Mouse (Mus musculus) kidney, postnatal 0 days (tissue): ENCODE measurements around the gene Chst11. TPM values are rescaled to one million over a fixed set of nuclear protein-coding genes. Genes with fewer than 3 reads are reported as not detected.

Experiments
- ATAC-seq: fragments of 200-750 bp; cut with Nextera tagmentation; replicated peaks from 2 replicates; pipeline ENCODE4 v1.8.0; 2017; ENCODE audit warnings: low read depth, moderate number of reproducible peaks, moderate TSS enrichment, moderate library complexity; ENCODE audit not compliant: low FRiP score
- DNase-seq: peaks from one replicate; pipeline ENCODE4 v3.0.0-alpha.2; 2016; ENCODE audit warnings: low spot score
- H3K27ac ChIP-seq: fragments of 300-500 bp; sonication (generic); 2 replicates; pipeline ENCODE4 v1.5.1; 2014; ENCODE audit warnings: mild to moderate bottlenecking
- H3K27me3 ChIP-seq: fragments of 300-500 bp; sonication (generic); 2 replicates; pipeline ENCODE4 v1.6.1; 2014; ENCODE audit warnings: low read length, mixed read lengths; ENCODE audit not compliant: insufficient read depth
- H3K36me3 ChIP-seq: fragments of 300-500 bp; sonication (generic); 2 replicates; pipeline ENCODE4 v1.6.1; 2014; ENCODE audit warnings: low read length, mixed read lengths; ENCODE audit not compliant: insufficient read depth
- H3K4me1 ChIP-seq: fragments of 300-500 bp; sonication (generic); replicated peaks from 2 replicates; pipeline ENCODE4 v1.6.1; 2014; ENCODE audit warnings: antibody characterized with exemption, low read length, mixed read lengths; ENCODE audit not compliant: insufficient read depth
- H3K4me2 ChIP-seq: fragments of 300-500 bp; sonication (generic); 2 replicates; pipeline ENCODE4 v1.6.1; 2014; ENCODE audit warnings: mild to moderate bottlenecking, low read length, moderate library complexity, mixed read lengths
- H3K4me3 ChIP-seq: fragments of 300-500 bp; sonication (generic); replicated peaks from 2 replicates; pipeline ENCODE4 v1.5.1; 2014; ENCODE audit warnings: low read depth, low read length
- H3K9ac ChIP-seq: fragments of 300-500 bp; sonication (generic); 2 replicates; pipeline ENCODE4 v1.6.1; 2014; ENCODE audit warnings: low read depth, low read length
- H3K9me3 ChIP-seq: fragments of 300-500 bp; sonication (generic); replicated peaks from 2 replicates; pipeline ENCODE4 v1.6.1; 2016; ENCODE audit warnings: low read length, inconsistent platforms, mixed read lengths
- CTCF ChIP-seq: IDR thresholded peaks from 2 replicates; pipeline ENCODE4 v1.5.1; 2016; ENCODE audit warnings: antibody characterized with exemption, low read depth, mild to moderate bottlenecking, moderate library complexity
- WGBS: fragments of 180-500 bp; shearing (Covaris S2); extraction: QIAGEN DNeasy Blood & Tissue Kit; methylation state at CpG from one replicate; pipeline ENCODE4 v1.1.7; 2014; 5-methylcytosine and 5-hydroxymethylcytosine counted together
- polyA plus RNA-seq: library from polyadenylated mRNA; unstranded; fragments of >200 nt; fragmentation: Nextera tagmentation; extraction: Ambion mirVana; gene quantifications from 2 replicates; pipeline ENCODE4 v1.2.1, GENCODE M21; 2015

The Chst11 gene
- polyA plus RNA-seq, 1 experiment from 2014 or later = 2.9 TPM

DNA sequence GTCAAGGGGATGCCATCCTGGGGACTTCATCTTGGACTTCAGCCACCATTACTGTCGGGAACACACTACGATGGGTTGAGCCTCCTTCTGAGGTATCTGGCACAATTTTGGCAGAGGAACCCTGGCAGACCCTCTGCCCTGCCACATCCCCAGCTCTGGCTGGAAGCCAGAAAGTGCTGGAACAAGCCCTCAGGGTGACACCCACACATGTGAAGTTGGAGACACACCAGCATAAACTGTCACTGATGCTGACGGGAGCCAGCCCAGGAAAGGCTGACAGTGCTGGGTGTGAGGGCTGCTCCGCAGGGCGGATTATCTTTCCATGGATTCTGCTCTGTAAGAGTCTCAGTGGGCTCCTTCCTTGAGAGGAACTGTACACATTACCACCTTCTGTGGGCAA is 201.7 kb downstream of the Chst11 start:
- 62% methylated on average over 5 of the region's 5 CpGs for WGBS
- no peak overlapping the region for H3K27ac ChIP-seq
- peaks cover 11% of the 10 kb centered on the region for H3K4me1 ChIP-seq
- no peak overlapping the region for H3K9ac ChIP-seq
- no peak overlapping the region for H3K4me2 ChIP-seq
- no peak for TF ChIP-seq CTCF
- H3K9me3 ChIP-seq = no peaks in the 10 kb centered on the region
- no peaks in the 10 kb centered on the region for H3K27me3 ChIP-seq
- DNase-seq = no peak
- no peak for ATAC-seq
- H3K36me3 ChIP-seq = 0 out of 2 replicates have a peak, but pooled peaks cover 4% of the 10 kb centered on the region
- no peak overlapping the region for H3K4me3 ChIP-seq

DNA sequence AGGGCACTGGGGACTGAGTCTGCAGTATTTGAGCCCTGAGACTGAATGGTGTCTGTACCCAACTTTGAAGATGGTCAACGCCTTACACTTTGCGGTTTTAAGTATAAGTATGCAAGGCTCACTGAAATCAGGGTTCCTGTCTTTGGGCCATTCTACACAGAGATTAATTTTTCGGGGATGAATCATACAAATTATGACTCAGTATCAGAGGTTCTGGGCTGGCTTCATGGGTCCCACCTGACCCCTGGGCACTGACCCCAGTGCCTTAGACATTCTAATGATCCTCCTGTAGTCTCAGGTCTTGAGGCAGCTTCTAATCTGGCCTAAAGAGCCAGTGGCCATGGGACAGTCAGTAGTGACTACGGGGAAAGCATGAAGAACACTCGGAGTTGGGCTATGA is 203.8 kb downstream of the Chst11 start:
- TF ChIP-seq CTCF = no peak
- WGBS = 96% methylated on average over 5 of the region's 5 CpGs

DNA sequence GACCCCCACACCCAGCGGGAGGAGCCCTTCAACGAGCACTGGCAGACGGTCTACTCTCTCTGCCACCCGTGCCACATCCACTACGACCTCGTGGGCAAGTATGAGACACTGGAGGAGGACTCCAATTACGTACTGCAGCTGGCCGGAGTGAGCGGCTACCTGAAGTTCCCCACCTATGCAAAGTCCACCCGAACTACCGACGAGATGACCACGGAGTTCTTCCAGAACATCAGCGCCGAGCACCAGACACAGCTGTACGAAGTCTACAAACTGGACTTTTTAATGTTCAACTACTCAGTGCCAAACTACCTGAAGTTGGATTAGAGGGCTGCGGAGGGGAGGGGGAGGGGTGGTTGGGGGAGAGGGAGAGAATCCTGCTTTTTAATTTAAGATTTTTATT is 206.2 kb downstream of the Chst11 start:
- ATAC-seq (0 out of 2 replicates have a peak, but pooled peaks have one; percentile 44), DNase-seq (no peak)
- no peak overlapping the region for H3K27ac ChIP-seq
- H3K27me3 ChIP-seq = no peaks in the 10 kb centered on the region
- H3K9ac ChIP-seq = no peak overlapping the region
- 0 out of 2 replicates have a peak, but pooled peaks cover 4% of the 10 kb centered on the region for H3K36me3 ChIP-seq
- no peak overlapping the region for H3K4me3 ChIP-seq
- no peak overlapping the region for H3K4me2 ChIP-seq
- whole genome bisulfite sequencing = 91% methylated on average over 17 of the region's 17 CpGs
- H3K9me3 ChIP-seq = no peaks in the 10 kb centered on the region
- no peak for TF ChIP-seq CTCF
- no peaks in the 10 kb centered on the region for H3K4me1 ChIP-seq

More for the DNA sequence above, 203.8 kb downstream of the Chst11 start:
- Histone ChIP-seq H3K27ac (no peak overlapping the region), H3K9me3 (no peaks in the 10 kb centered on the region), H3K4me1 (peaks cover 8% of the 10 kb centered on the region), H3K27me3 (no peaks in the 10 kb centered on the region), H3K36me3 (0 out of 2 replicates have a peak, but pooled peaks cover 4% of the 10 kb centered on the region), H3K4me2 (no peak overlapping the region), H3K4me3 (no peak overlapping the region), H3K9ac (no peak overlapping the region)
- no peak for ATAC-seq
- no peak for DNase-seq

DNA sequence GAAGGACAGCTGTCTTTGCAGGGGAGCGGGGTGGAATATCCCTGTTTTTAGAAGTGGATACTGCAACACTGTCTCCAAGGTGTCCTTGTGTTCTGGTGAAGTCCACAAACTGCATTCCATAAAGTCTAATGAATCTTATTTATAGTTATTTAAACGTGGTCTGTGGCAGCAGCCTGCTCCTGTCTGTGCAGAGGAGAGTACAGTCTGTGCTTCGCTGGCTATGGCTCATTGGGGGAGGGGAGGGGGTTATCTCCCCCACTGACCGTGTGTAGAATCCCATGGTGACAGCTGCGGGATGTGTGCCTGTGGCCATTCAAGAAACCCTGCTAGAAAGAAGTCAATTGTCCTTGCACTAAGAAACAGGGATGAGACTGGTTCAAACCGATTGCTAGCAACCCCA is 206.7 kb downstream of the Chst11 start:
- no peak for DNase-seq
- H3K27me3 ChIP-seq = no peaks in the 10 kb centered on the region
- no peak overlapping the region for H3K27ac ChIP-seq
- H3K36me3 ChIP-seq = 0 out of 2 replicates have a peak, but pooled peaks cover 4% of the 10 kb centered on the region
- H3K4me2 ChIP-seq = no peak overlapping the region
- WGBS = 56% methylated on average over 6 of the region's 6 CpGs
- no peak overlapping the region for H3K9ac ChIP-seq
- ATAC-seq = no peak
- H3K9me3 ChIP-seq = no peaks in the 10 kb centered on the region
- H3K4me1 ChIP-seq = no peaks in the 10 kb centered on the region
- TF ChIP-seq CTCF = no peak
- H3K4me3 ChIP-seq = no peak overlapping the region

DNA sequence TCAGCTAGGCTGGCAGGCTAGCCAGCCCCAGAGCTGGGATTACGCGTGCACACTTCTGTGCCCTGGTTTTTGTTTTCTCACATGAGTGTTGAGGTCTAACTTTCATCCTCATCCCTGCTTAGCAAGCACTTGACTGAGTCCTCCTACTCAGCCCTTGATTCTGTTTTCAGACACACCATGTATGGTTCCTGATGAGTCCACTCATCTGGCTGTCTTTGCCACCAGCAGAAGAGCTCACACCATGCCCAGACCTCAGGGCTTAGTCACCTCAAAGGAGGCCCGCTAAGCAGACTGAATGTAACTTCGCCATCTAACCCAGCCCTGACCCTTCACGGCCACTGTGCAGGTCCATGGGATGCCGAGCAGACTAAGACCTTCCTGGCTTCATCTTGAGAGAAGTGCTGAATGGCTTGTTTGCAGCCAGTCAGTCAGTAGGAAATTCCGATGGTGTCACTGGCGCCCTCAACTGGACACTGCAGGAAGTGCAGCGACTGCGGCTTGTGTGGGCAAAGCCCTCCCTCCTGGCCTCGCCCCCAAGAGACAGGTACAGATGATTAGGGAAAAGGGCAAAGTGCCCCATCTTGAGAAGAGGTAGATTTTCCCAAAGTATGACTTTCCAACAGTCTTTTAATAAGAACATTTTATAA is 212.5 kb downstream of the Chst11 start:
- H3K9me3 ChIP-seq = no peaks in the 10 kb centered on the region
- H3K27ac ChIP-seq = no peak overlapping the region
- H3K4me1 ChIP-seq = no peaks in the 10 kb centered on the region
- ATAC-seq = no peak; the same call in 1 of the 2 replicates
- no peaks in the 10 kb centered on the region for H3K27me3 ChIP-seq
- DNase-seq = peak; percentile 44
- no peaks in the 10 kb centered on the region for H3K36me3 ChIP-seq
- TF ChIP-seq CTCF = peak; percentile 81
- H3K4me3 ChIP-seq = no peak overlapping the region
- H3K4me2 ChIP-seq = no peak overlapping the region
- no peak overlapping the region for H3K9ac ChIP-seq
- WGBS = 55% methylated on average over 11 of the region's 11 CpGs

DNA sequence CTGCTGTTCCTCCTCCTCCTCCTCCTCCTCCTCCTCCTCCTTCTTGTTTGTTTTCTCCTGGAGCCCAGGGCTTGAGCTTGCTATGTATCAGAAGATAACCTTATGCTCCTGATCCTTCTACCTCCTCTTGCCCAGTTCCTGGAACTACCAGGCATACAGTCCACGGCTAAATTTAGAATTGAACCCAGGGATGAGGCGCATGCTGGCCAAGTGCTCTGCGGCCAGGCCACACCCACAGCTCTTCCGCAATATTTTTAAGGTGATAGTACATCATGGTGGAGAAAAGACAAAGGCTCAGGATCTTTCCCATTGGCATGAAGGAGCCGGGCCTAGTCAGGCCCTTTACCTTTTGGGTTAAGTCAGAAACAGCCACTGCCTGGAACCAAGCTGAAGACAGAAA is 213.4 kb downstream of the Chst11 start:
- no peak for ATAC-seq
- no peaks in the 10 kb centered on the region for H3K27me3 ChIP-seq
- no peak overlapping the region for H3K4me3 ChIP-seq
- H3K9ac ChIP-seq = no peak overlapping the region
- no peaks in the 10 kb centered on the region for H3K4me1 ChIP-seq
- no peaks in the 10 kb centered on the region for H3K36me3 ChIP-seq
- DNase-seq = no peak
- WGBS = 75% methylated on average over 5 of the region's 5 CpGs
- no peak overlapping the region for H3K27ac ChIP-seq
- no peaks in the 10 kb centered on the region for H3K9me3 ChIP-seq
- TF ChIP-seq CTCF = no peak
- no peak overlapping the region for H3K4me2 ChIP-seq
